Mouse (Mus musculus) inflammation-experienced regulatory T-cells, adult 6 months (primary cell): Measurements from ENCODE around the gene Palb2. TPM values are rescaled to one million over a fixed set of nuclear protein-coding genes. Genes with fewer than 3 reads are reported as not detected.
A peak's percentile ranks its signal among the peaks of the same experiment; 100 is the strongest.
"Not testable (repeated sequence)": the region's sequence is repeated elsewhere in the genome, so short reads cannot be mapped to it uniquely, and the experiment has no call there.

ENCODE experiments used
- ATAC-seq: one replicate; pipeline ENCODE4 v1.8.0; 2017
- polyA plus RNA-seq, 3 experiments: library from polyadenylated mRNA; unstranded; fragments of 100-300 nt; shearing (Covaris generic); gene quantifications; one replicate each; pipeline ENCODE4 v1.2.1; 2017

The Palb2 gene
- 10 to 100 TPM in 2 of 3 experiments, 1 to 10 TPM in 1; 7.0 to 14.6 (median 11.6) TPM for polyA plus RNA-seq

DNA sequence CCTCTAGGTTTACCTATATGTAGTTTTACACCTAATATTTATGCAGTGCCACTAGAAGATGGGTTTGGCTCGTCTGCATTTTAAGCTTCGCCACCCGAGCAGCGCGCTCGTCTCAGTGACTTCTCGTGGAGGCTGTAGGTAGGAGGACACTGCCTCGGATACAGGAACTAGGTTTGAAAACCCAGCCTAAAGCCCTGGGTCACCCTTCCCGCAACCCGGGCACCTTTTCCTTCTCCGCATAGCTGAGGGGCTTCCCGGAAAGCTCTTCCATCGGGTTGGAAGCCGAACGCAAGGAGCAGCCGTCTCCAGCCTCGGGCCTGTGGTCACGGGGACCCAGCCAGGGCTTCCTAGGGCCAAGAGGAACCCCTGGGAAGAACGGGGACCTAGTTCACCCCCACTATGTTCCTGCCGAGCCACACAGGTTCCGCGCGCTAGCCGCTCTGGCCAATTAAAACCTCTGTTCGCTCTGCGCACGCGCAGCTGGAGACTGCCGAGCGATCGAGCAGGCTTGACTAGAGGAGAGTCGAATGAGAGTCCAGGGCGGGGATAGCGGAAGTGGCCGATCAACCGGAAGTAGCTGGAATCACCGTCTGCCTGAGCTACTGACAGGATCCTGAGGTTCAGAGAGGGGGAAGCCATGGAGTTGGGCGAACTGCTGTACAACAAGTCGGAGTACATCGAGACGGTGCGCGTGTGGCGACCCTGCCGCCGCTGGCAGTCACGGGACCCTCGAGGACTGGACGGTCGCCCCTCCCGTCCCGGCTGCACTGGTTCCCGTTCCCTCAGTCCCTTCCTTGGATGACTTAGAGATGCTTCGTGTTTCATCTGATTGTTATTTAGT lies at the start of gene Palb2, which contains the start of gene Dctn5:
Gene Palb2 (minus strand): TSS at position 489 of the 841 bp plus-strand sequence.
Gene Dctn5 (plus strand): TSS at position 545 of the 841 bp plus-strand sequence.
- peak; percentile 97 for ATAC-seq

DNA sequence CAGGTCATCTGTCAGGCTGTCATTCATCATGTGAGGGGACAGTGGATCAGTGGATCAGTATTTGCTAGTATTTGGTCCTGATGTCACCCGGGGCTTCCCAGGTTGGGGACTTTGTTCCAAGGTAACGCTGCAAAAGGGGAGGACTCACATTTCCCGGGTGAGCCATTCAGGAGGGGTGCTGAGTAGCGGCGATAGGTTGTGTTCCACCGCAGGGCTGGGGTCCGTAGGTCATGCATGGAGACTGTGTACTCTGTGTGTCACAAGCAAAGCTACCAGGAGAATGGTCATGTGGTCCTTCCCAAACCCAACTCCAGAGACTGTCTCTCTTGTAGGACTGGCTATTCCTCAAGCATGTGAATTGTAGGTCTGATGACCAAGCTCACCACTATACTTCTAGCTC lies 47.9 kb upstream of the Palb2 start:
- no peak for ATAC-seq

DNA sequence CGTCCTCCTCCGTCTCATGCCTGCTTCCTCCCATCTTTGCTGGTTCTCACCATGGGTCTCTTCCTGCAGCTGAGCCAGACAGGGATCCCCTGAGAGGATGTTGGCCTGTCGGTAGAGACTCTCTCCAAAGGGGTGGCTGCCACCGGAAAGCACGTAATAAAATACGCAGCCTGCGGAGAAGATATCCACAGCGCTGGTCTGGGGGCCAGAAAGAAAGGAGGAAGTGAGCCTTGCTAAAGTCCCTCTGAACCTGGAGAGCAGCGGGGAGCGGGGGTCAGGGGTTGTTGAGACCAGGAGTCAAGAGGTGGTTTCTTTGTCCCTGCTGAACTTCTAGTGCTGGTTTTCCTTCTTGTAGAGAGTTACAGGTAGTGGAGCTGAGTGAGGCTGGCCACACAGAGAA lies 38.8 kb upstream of the Palb2 start:
- no peak for ATAC-seq

DNA sequence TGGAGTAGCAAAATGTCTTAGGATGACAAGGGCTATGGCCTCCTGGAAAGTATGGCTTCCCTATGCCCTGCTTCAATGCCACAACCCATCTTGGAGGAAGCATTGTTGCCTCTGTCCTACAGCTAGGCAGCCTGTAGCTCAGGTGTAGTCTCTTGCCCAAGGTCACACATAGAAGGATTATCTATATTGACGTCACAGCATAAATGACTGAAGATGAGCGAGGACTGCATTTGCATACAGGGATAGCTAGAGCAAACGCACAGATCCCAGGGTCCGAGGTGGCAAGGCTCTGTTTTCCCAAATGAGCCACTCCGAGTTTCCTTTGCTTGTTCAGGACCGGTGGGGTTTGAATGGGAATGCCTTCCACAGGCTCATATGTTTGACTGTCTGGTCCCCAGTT lies 37.9 kb upstream of the Palb2 start:
- no peak for ATAC-seq

DNA sequence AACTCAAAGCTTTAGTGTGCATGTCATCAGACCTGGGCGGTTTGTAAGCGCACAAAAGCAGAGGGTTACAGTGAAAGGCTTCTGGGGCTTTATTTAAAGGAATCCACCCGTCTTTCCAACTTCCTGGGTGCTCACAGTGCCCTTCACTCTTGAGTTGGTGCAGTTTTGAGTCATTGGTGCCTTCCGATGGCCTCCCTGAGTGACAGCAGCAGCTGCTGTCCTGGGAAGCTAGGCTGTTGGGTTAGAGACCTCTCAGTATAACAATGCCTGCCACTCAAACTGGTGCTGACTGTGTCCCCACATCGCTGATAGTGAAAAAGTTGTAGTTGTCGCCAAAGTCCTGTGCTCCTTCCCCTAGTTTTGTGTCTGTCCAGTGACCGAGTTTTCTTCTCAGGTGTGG lies 34.4 kb upstream of the Palb2 start:
- ATAC-seq = no peak

DNA sequence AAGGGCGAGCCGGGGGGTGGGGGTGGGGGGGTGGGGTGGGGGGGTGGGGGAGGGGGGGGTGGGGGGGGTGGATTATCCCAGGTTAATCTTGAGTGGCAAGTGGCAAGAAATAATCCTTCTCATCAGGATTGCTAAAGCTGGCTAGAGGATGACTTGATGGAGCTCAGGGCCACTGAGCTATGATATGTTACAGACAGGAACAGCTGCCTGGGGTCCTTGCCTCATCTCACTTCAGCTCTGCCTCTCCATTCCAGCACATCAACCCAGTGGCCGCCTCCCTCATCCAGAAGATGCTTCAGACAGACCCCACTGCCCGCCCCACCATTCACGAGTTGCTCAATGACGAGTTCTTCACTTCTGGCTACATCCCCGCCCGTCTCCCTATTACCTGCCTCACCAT lies 31.0 kb upstream of the Palb2 start:
- ATAC-seq = no peak

DNA sequence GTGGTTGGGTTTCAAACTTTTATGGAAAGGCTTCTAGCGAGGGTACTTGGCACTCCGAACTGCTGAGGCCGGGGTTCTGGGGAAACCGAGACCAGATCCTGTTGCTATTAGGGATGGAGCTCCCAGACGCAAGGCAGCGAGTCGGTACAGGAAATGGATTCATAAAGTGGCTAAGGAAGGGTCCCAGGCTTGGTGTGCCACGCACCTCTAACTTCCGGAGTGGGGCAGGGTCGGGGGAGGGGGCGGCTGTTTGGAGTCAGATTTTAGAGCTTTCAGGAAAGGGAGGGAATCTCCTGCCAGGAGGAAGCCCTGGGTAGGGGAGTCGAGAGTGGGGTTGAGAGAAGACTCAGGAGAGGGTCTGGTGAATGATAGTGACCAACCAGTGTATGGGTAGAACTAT lies 27.3 kb upstream of the Palb2 start:
- ATAC-seq = no peak

DNA sequence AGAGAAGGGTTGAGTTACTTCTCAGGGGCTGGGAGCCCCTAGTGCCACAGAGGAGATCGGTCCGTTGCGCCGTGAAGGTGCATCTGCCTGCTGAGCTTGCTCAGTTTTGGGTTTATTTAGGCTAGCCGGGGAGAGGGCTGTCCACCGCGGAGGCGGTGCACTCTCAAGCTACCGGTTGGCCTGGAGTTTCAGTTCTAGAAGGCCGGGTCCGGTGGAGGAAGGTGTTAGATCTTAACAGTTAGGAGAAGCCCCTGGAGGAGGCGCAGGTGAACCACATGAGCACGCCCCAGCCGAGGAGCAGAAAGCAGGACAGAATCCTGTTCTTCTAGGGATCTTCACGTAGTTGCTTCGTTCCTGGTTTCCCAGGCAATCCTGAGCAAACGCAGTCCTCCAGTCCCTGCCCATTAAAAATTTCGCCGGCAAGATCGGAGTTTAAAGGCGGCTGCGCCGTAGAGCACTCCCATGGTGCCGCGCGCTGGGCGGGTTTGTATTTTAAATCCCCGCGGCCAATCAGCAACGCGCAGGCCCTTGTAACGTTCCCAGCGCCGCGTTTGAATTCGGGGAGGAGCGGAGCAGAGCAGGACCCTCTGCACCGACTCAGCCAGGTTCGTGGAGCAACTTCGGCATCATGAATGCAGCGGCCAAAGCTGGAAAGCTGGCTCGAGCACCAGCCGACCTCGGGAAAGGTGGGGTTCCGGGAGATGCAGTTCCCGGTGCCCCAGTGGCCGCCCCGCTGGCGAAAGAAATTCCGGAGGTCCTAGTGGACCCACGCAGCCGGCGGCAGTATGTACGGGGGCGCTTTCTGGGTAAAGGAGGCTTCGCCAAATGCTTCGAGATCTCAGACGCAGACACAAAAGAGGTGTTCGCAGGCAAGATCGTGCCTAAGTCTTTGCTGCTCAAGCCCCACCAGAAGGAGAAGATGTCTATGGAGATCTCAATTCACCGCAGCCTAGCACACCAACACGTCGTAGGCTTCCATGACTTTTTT lies 26.4 kb upstream of the Palb2 start, which contains the start of gene Plk1:
Gene Plk1 (plus strand): TSS at position 525 of the 988 bp plus-strand sequence.
- ATAC-seq = peak; percentile 82

DNA sequence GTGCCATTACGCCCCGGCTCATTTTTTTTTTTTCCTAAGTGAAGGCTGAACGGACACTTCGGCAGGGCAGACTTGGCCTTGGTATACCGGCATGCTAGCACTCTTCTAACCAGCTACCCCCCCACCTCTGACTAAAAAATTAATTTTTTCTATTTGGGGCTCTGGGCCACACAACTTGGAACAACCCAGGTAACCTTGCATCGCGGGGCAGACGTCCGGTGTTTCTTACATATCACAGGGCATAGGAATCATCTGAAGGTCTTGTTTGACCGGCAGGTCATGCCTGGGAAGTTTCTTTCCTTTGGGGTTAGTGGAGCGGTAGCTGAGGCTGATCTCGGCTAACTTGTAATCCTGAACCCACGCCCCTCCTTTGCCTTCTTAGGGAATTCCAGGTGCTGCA lies 25.7 kb upstream of the Palb2 start:
- ATAC-seq = peak; percentile 9

DNA sequence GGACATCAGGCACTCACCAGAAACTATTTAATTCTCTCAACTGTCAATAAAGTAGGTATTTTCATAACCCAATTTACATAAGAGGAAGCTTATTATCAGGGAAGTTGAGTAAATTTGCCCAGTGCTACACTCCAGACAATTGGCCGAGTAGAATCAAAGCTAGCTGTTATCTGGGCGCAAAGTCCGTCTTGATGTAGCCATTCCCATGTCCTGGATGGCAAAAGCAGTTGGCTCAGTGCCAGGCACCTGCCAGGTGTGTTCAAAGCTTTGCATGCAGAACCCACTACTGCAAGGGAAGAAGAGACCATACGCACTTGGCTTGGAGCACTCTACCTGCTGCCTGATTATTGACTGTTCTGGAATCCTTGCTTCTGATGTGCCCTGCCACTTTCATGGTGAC lies 19.7 kb upstream of the Palb2 start:
- ATAC-seq = no peak

DNA sequence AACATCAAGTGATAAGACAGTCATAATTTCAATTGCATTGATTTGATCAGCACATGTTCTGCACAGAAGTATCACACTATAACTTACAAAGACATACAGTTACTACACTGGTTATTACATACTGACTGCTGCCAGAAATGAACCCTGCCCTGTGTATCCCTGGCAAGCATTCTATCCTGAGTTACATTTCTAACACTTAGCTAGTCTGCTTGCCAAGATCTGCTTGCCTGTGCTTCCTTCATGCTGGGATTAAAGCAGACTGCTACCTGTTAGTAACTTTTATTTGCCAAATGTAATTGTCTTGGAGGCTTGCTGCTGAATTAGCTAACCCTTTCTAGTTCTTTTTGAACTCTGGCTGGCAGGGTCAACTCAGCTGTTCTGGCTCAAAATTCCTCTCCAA lies 8.2 kb upstream of the Palb2 start:
- no peak for ATAC-seq

DNA sequence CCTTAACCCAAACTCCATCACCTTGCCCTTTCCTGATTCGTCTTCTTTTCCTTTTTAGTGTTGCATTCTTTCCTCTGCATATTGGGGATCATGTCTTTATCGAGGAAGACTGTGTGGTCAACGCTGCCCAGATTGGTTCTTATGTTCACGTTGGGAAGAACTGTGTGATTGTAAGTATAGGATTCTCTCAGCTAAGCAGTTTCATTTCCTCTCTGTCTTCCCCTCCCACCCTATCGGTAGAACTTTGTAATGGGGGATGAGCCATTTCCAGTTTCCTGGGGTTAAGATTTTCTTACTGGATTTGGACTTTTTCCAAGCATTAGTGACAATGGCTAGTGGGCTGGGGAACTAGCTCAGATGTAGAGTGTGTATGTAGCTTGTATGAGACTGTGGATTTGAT lies 5.4 kb upstream of the Palb2 start:
- no peak for ATAC-seq

DNA sequence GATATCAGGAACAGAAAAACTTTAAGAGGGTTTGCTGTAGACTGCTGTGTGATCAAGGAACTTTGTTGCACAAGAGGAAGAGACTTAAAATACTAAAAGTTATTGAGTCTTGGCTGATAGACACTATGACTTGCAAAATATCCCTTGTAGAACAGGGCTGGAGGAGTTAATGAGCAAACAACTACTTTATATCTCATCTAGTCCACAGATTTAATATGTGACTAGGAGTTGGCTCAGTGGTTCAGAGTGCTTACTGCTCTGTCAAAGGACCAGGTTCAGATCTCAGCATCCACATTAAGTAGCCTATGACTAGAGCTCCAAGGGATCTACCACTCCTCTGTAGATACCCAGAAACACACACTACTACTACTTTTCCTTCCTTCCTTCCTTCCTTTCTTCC lies 4.3 kb upstream of the Palb2 start:
- ATAC-seq = no peak

DNA sequence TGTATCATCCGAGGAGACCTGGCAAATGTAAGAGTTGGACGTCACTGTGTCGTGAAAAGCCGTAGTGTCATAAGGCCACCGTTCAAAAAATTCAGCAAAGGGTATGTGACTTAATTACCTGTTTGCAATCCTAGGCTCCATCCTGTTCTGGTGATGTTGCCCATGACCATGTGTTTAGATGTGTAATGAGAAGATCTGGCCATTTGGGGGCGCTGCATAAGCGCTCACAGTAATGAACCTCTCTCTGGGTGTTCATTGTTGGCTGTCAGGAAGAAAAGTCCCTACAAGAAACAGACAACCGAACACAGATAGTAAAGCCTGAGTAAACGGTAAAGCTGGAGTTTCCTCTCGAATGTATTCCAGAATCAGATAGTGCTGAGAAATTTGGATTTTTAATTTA lies 2.3 kb upstream of the Palb2 start:
- ATAC-seq = no peak

DNA sequence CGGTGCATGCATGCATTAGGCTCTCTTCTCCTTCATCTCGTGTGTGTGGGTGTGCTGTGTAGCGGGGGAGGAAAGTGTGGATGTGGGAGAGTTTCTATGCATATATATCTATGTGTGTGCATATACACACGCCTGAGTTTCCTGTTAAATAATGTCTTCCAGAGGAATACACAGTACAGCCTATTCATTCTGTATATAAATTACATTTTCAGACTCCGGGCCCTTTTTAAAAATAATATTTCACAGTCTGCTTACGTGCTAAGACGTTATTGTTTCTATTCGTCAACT lies 497 bp upstream of the Palb2 start:
- ATAC-seq = peak; percentile 4

DNA sequence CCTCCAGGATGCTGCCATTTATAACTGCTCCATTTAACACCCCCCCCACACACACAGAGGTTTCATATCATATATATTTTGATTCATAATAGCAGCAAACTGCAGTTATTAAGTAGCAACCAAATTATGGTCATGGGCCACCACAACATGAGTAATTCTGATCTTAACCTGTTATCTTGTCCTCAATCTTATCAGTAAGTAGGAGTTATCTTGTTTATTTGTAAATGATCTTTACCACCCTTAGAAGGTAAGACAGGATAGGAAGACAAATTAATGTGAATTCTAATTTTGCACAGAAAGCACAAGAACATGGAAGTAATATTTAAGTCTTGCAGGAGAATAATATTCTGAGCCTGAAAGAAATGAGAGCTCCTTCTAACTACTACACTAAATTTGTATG lies 951 bp downstream of the Palb2 start:
- ATAC-seq = no peak

DNA sequence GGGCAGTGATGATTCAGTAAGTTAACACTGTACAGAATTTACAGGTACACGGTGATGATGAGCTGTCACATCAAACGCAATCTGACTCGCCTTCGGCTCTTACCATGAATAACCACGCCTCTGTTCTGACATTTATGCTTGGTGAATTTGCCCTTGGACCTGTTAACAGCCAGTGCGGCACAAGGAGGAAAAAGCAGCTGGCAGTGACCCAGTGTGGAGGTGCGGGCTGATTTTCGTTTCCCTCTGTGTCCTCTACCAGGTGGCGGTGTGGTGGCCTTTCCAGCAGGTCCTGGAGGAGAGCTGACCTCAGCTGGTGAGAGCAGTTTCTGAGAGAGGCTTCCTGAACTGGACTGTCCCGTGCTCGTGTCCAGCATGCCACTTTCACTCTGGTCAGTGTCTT lies 5.8 kb downstream of the Palb2 start:
- ATAC-seq = no peak

DNA sequence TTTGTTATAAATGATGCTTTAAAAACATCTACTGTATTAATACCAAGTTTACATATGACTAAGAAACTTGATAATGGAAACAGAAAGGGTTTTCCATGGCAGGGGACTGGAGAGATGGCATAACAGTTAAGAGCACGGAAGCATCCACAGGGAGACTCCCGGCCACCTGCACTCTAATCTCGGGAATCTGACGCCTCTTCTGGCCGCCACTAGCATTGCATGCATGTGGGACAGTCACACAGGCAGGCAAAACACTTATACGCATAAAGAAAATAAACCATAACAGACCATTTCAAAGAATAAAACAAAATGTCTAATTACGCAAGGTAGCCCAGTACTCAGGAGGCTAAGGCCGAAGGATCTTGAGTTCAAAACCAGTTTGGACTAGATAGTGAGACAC lies 7.1 kb downstream of the Palb2 start:
- no peak for ATAC-seq

DNA sequence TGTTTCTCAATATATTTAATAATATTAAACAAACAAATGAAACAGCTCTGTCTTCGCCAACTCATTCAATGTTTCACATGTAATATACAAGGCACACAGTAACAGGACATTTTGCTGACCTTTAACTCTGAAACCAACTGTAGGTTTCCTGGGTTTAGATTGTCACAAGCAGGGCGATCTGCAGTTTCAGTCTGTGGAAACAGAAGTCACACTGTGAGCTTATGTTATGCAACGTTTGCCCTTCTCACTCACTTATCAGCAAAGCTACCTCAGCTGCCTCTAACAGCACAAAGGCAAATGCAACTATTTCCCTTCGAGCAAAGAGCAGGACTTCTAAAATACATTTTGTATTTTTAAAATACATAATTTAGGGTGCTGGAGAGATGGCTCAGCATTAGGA lies 9.3 kb downstream of the Palb2 start:
- no peak for ATAC-seq

DNA sequence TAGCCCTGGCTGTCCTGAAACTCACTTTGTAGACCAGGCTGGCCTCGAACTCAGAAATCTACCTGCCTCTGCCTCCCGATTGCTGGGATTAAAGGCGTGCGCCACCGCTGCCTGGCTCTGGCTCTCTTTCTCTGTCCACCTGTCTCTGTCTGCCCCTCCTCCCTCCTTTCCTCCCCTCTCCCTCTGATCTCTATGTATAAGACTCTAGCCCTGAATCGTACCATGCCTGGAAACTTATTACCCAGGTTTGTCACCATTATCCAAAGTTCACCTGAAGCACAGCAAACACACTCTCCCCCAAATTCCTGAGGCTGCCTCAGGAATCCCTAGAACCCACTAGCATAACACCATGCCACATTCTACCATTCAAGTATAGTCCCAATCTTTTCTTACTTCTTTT lies 24.6 kb downstream of the Palb2 start:
- no peak for ATAC-seq

DNA sequence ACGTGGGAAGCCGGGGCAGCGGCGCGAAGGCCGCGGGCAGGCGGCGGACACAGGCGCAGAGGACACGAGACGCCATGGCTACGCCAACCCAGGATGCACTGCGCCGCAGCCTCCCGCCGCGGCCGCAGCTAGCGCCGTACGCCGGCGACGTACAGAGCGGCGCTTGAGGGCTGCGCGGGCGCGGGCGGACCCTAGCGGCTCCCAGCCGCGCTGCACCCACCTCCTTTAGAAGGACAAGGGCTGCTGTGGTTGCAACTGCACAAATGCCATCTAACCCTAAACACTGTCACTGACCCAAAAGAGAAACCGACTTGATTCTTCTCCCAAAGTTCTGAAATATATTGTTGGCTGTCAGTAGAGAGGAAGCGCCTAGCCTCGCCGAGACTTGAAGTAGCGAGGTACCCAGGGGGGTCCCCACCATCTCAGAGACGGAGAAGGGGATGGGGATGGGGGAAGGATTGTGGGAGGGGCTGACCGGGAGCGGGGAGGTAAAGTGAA lies 31.0 kb downstream of the Palb2 start, which contains the start of gene Ndufab1:
Gene Ndufab1 (minus strand): TSS at position 140 of the 498 bp plus-strand sequence.
- ATAC-seq = peak; percentile 97

DNA sequence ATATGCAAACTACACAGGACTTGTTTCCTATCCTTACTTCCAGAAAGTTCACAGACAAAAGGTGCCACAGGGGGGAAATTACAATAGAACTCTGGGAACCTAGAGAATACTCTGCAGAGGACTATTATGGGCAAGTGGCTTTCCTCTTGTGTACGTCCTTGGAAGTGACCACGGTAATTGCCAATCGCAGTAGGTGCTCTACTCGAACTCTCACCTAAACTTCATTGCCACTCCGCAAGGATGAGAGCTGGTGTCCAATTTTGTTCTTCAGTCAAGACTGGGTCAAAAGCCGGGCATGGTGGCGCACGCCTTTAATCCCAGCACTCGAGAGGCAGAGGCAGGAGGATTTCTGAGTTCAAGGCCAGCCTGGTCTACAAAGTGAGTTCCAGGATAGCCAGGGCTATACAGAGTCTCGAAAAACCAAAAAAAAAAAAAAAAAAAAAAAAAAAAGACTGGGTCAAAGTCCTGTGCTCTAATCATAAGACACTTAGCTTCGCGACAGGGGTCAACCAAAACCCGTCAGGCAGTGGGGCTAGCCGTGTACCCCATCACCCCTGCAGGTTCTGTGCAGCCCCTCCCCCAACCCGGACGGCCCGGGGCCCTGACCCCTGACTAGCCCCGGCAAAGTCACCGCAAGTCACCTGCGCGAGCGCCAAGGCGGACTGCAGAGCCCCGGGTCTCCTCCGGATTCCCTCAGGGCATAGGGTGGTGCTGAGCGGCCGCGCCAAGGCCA lies 31.6 kb downstream of the Palb2 start:
- ATAC-seq = not testable (repeated sequence)

DNA sequence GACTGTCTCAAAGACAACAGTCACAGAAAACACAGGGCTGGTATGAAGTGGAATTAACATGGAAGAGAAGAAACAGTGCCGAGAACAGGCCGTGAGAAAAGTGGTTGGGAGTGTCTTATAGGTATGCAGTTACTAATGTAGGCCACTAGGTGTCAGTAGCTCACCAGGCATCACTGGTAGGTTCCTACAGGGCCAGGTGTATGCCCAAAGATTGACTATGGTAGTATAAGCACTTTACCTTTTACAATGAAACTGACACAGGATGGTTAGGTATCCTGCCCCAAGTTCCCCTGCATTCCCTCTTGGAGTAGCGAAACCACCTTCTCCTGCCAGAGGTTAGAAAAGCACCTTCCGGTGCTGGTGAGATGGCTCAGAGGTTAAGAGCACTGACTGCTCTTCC lies 33.6 kb downstream of the Palb2 start:
- peak; percentile 64 for ATAC-seq
